Mouse (Mus musculus): ENCODE data around the gene Pagr1b. TPM values are rescaled to one million over a fixed set of nuclear protein-coding genes. Genes with fewer than 3 reads are reported as not detected.

The Pagr1b gene
- polyA plus RNA-seq, 1 experiment = 1.2 TPM

DNA sequence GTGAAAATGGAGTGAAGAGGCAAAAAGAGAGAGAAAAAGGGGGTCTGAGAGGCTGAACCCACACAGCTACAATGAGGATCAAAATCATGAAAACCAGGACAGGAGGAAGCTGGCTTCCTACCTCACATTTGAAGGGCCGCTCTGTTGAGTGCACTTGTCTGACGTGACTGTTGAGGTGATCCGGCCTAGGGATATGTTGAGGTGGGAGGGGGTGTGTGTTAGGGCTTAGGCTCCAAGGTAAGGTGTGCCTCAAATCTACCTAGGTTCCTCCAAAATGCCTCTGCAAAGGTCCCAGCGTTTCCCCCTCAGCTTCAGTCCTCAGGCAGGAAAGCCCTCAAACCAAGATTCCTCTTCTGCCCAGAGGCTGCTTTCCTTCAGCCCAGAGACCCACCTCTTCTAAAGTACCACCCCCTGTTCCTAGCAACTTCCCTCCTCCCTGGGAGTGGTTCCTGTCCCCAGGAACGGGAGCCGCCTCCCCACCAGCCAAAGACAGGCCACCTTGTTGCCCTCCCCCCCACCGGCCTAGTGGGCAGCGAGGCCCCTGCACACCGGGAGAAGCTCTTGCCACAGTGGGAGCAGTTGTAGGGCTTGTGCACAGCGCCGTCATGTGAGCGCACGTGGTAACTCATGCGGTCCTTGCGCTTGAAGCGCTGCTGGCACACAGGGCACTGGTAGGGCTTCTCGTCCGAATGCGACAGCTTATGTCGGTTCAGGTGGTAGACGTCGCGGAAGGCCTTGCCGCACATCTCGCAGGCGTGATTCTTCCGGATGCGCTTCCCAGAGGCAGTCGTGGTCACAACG is 8.7 kb upstream of the Pagr1b start:
- peak; percentile 95 for DNase-seq (ENCODE audit: low read depth)
- TF ChIP-seq CTCF (IDR thresholded peaks at IDR 0.05; ENCODE audit: borderline replicate concordance, extremely low read depth, insufficient read depth, insufficient read length) = peak; percentile 57; the same call in 1 of the 2 replicates
- peak; percentile 23; the same call in 1 of the 2 replicates for TF ChIP-seq POLR2A (IDR thresholded peaks at IDR 0.05; ENCODE audit: borderline replicate concordance, extremely low read depth, insufficient read depth, insufficient read length, poor library complexity, severe bottlenecking)

DNA sequence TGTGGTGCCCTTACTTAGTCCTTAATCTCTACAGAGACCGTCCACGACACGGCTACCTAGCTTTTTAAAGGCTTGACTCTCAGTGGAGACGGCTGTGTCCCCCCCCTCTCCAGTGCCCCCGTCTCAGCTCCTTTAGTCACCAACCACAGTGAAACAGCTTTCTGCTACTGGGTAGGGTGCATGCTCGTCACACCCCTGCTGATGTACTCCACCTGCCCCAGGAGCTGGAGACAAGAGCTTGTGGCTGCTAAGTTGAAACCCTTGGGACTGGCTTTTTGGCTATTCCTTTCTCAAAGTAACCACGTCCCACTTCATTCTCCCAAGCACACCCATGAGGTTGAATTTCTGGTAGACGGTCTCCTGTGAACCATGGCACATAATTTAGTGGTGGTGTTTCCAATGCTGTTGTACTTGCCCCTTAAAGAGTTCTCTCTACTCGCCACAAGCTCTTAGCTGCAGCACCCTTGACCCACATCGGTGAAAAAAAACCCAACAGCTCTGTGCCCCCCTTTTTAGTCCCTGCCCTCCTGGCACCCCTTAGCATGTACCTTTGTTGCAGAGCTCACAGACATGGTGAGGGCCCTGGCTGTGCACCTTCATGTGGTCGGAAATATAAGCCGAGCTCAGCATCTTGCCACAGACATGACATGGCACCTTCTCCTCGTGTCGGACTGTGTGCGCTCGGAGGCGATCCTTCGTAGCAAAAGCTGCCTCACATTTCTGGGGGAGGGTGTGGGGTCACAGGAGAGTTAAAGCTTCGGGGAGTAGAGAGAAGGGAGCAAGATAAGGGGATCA is 7.8 kb upstream of the Pagr1b start:
- DNase-seq (ENCODE audit: low read depth) = peak; percentile 24
- no peak for TF ChIP-seq CTCF (IDR thresholded peaks at IDR 0.05; ENCODE audit: borderline replicate concordance, extremely low read depth, insufficient read depth, insufficient read length)
- no peak for TF ChIP-seq POLR2A (IDR thresholded peaks at IDR 0.05; ENCODE audit: borderline replicate concordance, extremely low read depth, insufficient read depth, insufficient read length, poor library complexity, severe bottlenecking)

DNA sequence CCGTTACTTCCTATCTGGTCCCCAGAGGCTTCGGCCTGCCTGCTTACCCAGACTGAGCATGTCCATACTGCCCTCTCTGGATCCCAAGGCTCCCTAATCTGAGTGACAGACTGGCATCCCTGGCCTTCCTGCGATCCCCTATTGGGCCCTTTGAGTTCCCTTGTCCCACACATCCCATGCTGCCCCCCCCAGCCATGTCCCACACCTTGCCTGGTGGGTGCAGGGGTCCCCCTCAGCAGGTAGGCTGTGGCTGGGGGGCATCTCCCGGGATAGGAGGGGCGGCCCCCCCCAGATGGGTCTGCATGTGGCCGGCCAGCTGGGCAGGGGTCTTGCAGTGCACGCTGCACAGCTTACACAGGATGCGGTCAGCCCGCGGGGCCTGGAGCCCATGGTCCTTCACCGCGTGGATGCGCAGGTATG is 7.0 kb upstream of the Pagr1b start:
- no peak for DNase-seq (ENCODE audit: low read depth)
- no peak for TF ChIP-seq POLR2A (IDR thresholded peaks at IDR 0.05; ENCODE audit: borderline replicate concordance, extremely low read depth, insufficient read depth, insufficient read length, poor library complexity, severe bottlenecking)
- TF ChIP-seq CTCF (IDR thresholded peaks at IDR 0.05; ENCODE audit: borderline replicate concordance, extremely low read depth, insufficient read depth, insufficient read length) = no peak

DNA sequence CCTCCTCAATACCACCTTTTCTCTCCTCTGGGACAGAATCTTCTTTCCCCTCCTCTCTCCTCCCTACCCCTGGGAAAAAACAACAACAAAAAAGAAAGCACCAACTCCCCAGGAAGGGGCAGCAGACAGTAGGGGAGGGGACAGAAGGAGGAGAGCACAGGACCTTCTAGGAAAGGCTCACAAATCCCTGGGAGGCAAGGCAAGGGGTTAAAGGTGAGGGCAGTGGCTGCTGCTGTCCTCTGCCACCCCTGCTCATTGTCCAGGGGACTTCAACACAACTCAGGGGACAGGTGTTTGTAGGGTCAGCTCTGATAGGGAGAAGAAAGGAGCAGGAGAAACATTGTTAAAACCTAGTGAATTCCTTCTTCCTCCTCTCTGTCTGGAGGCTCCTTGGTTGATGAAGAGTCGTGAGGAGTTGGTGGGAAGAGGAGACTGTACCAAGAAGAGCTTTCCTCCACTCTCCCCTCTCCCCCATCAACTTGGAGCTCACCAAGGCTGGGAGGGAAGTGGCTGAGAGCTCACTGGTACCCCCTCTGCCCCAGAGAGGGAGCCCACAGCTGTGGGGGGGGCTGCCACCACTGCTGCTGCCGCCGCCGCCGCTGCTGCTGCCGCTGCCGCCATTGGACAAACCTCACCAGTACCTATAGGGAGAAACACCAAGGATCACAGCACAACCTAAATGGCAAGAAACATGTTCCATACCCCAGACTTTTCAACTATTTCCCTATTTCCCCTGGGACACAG is 6.4 kb upstream of the Pagr1b start:
- DNase-seq (ENCODE audit: low read depth) = no peak
- TF ChIP-seq CTCF (IDR thresholded peaks at IDR 0.05; ENCODE audit: borderline replicate concordance, extremely low read depth, insufficient read depth, insufficient read length) (no peak), POLR2A (IDR thresholded peaks at IDR 0.05; ENCODE audit: borderline replicate concordance, extremely low read depth, insufficient read depth, insufficient read length, poor library complexity, severe bottlenecking) (no peak)

DNA sequence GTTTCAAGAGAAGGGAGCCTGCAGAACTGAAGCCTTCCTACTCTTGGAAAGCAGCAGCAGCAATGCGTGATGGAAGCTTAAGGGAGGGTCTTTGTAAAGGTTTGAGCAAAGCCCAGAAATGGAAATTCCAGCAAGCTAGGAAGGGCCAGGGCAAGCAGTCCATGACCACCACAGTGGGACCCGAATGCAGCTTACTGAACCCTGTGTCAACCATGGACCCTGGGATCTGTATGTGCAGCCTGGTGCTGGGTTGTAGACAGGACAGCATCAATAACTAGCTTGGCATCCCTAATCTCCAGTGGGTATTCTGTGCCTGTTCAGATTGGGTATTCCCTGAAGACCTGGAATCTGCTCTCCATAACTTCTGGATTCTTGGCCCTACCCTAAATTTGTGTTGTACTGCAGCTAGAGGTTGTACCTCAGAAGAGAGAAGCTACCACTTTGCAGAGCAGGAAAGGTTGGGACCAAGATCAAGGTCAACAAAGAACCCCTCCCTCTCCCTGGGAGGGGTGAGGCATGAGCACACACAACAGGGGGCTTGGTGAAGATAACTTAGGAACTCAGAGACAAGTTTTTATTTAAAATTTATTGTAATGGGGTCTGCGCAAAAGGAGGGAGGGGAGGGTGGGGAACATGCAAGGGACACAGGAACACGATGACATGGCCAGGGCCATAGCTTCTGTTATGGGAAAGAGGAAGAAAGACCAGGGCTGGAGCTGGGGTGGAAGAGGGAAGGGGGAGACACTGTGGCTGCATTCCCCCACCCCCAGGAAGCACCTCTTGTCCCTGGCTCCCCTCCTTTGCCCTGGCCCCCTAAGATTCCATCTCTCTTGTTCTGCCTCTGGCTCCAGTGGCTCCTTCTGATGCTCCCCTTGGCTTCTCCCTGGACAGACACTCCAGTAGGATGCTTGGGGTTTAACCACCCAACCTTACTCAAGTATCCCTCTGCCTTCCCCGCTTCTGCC is 5.6 kb upstream of the Pagr1b start:
- TF ChIP-seq POLR2A (IDR thresholded peaks at IDR 0.05; ENCODE audit: borderline replicate concordance, extremely low read depth, insufficient read depth, insufficient read length, poor library complexity, severe bottlenecking) (no peak), CTCF (IDR thresholded peaks at IDR 0.05; ENCODE audit: borderline replicate concordance, extremely low read depth, insufficient read depth, insufficient read length) (no peak)
- DNase-seq (ENCODE audit: low read depth) = no peak

DNA sequence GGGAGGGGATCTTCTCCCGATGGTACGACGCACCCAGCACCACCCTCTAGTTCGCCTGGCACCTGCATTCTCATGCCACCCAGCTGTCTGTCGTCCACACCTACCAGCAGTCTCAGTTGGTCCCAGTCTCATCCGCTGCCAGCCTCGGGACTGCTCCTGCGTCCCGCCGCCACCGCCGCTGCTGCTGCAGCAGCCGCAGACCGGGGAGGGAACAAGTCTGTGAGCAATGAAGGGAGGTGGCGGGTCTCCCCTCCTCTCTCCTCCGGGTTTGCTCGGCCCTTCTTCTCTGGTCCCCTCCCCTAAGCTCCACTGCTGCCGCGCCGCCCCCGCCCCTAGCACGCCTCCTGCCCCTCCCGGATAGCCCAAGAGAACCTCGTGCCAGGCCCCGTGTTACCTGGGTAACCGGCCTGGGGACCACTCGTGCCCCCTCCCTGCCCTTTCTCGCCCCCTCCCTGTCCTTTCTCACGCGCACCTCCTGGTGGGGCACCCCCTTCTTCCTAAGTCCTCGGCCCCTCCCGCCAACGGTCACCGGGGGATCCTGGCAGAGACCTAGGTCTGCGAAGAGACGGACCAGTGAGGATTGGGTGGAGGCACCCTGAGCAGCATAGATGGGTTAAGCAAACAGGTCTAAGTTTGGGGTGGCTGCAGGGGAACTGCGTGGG is 4.7 kb upstream of the Pagr1b start, which contains the start of the genes Gm42742 and Prrt2:
Gm42742 (minus strand) TSS at position 197 of the 662 bp plus-strand sequence.
Prrt2 (minus strand) TSS at position 311 of the 662 bp plus-strand sequence.
- TF ChIP-seq POLR2A (IDR thresholded peaks at IDR 0.05; ENCODE audit: borderline replicate concordance, extremely low read depth, insufficient read depth, insufficient read length, poor library complexity, severe bottlenecking) (peak; percentile 28; the same call in 1 of the 2 replicates), CTCF (IDR thresholded peaks at IDR 0.05; ENCODE audit: borderline replicate concordance, extremely low read depth, insufficient read depth, insufficient read length) (no peak)
- peak; percentile 88 for DNase-seq (ENCODE audit: low read depth)

DNA sequence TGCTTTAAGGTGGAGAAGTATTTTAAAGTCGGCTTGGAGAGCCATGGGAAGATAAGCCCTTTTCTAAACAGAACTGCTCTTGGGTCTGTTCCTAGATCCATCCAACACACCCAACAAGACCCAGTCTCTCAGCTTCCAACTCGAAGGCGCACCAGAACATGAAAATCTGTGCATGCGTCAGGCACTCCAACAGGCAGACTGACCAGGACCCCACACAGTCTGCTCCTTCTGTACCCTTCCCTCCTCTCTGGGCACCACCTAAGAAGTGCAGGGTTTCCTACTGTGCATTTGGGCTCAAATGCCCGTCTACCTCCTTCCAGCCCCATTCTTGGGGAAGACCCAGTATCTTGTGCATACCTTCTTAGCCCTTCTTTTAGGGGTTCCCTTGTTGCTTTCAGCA is 4.2 kb upstream of the Pagr1b start:
- TF ChIP-seq CTCF (IDR thresholded peaks at IDR 0.05; ENCODE audit: borderline replicate concordance, extremely low read depth, insufficient read depth, insufficient read length) (no peak), POLR2A (IDR thresholded peaks at IDR 0.05; ENCODE audit: borderline replicate concordance, extremely low read depth, insufficient read depth, insufficient read length, poor library complexity, severe bottlenecking) (no peak)

DNA sequence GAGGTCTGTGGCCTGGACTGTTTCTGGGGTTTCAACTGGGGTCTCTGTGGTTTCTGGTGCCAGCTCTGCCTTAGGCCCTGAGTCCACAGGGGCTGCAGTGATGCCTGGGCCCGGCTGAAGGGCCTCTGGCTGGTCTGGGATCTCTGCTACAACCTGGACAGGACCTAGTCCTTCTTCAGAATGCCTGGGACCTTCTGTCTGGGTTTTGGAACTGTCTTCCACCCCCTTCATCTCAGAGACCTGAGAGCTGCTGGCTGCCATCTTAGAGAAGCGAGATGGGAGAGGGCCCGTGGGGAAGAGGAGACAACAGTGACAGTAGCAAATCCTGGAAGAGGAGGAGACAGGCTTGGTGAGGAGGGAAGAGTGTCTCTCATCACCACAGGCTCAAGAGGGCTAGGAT is 3.7 kb upstream of the Pagr1b start:
- no peak for DNase-seq (ENCODE audit: low read depth)
- TF ChIP-seq CTCF (IDR thresholded peaks at IDR 0.05; ENCODE audit: borderline replicate concordance, extremely low read depth, insufficient read depth, insufficient read length) (no peak), POLR2A (IDR thresholded peaks at IDR 0.05; ENCODE audit: borderline replicate concordance, extremely low read depth, insufficient read depth, insufficient read length, poor library complexity, severe bottlenecking) (no peak)

More for the DNA sequence above, 4.2 kb upstream of the Pagr1b start:
- no peak for DNase-seq (ENCODE audit: low read depth)

DNA sequence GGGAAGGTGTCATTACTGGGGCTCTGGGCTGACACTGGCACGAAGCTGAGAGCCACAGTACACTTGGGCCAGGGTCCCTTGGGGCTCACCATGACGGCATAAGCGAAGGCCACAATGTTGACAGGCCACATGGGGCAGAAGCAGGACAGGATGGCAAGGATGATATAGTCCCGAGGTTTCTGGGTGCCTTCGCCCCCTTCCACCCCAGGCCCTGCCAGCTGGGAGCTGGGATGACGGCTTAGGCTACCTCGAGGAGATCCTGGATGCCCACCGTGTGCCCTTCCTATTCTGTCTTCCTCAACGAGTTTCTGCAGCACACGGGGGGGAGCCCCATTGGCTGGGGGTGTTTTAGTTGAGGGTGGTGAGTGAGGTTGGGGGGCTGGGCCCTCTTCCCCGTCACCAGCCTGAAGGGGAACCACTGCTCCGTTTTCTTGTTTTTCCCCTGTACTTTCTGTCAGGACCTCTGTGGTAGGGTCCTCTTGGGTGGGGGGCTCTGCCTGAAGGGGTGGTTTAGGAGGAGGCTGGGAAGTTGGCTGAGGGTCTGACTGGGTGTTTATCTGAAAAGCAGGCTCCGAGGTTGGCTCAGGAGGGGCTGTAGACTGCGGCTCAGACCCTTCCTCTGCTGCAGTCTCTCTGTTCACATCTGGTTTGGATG is 3.1 kb upstream of the Pagr1b start:
- TF ChIP-seq CTCF (IDR thresholded peaks at IDR 0.05; ENCODE audit: borderline replicate concordance, extremely low read depth, insufficient read depth, insufficient read length) (no peak), POLR2A (IDR thresholded peaks at IDR 0.05; ENCODE audit: borderline replicate concordance, extremely low read depth, insufficient read depth, insufficient read length, poor library complexity, severe bottlenecking) (no peak)
- no peak for DNase-seq (ENCODE audit: low read depth)
